Mouse (Mus musculus) limb, embryonic 15.5 days (tissue): ENCODE results near the gene Pycard. TPM values are rescaled to one million over a fixed set of nuclear protein-coding genes. Genes with fewer than 3 reads are reported as not detected.
A peak's percentile ranks its signal among the peaks of the same experiment; 100 is the strongest.
"Not testable (repeated sequence)": the region's sequence is repeated elsewhere in the genome, so short reads cannot be mapped to it uniquely, and the experiment has no call there.

Experiments
- ATAC-seq: fragments of 200-750 bp; cut with Nextera tagmentation; 2 replicates; pipeline ENCODE4 v1.8.0; 2017; ENCODE audit warnings: low read depth, moderate TSS enrichment; ENCODE audit not compliant: insufficient number of reproducible peaks, low FRiP score, low TSS enrichment
- H3K27ac ChIP-seq: fragments of 300-500 bp; sonication (generic); 2 replicates; pipeline ENCODE4 v1.5.1; 2015; ENCODE audit warnings: moderate library complexity, mild to moderate bottlenecking, inconsistent platforms
- H3K27me3 ChIP-seq: fragments of 300-500 bp; sonication (generic); 2 replicates; pipeline ENCODE4 v1.6.1; 2015; ENCODE audit warnings: inconsistent platforms
- H3K36me3 ChIP-seq: fragments of 300-500 bp; sonication (generic); 2 replicates; pipeline ENCODE4 v1.6.1; 2015; ENCODE audit warnings: inconsistent platforms
- H3K4me1 ChIP-seq: fragments of 300-500 bp; sonication (generic); 2 replicates; pipeline ENCODE4 v1.6.1; 2015; ENCODE audit warnings: inconsistent platforms
- H3K4me2 ChIP-seq: fragments of 300-500 bp; sonication (generic); 2 replicates; pipeline ENCODE4 v1.6.1; 2015; ENCODE audit warnings: mild to moderate bottlenecking, inconsistent platforms
- H3K4me3 ChIP-seq: fragments of 300-500 bp; sonication (generic); 2 replicates; pipeline ENCODE4 v1.5.1; 2015; ENCODE audit warnings: mild to moderate bottlenecking, inconsistent platforms
- H3K9ac ChIP-seq: fragments of 300-500 bp; sonication (generic); 2 replicates; pipeline ENCODE4 v1.6.1; 2015; ENCODE audit warnings: inconsistent platforms
- H3K9me3 ChIP-seq: fragments of 300-500 bp; sonication (generic); 2 replicates; pipeline ENCODE4 v1.6.1; 2016; ENCODE audit warnings: inconsistent platforms
- WGBS: fragments of 180-500 bp; shearing (Covaris S2); methylation state at CpG from one replicate; pipeline ENCODE4 v1.1.7; 2015; 5-methylcytosine and 5-hydroxymethylcytosine counted together
- polyA plus RNA-seq: library from polyadenylated mRNA; unstranded; fragments of >200 nt; fragmentation: Nextera tagmentation; extraction: Ambion mirVana; gene quantifications from 2 replicates; pipeline ENCODE4 v1.2.1, GENCODE M21; 2015

Gene Pycard
- polyA plus RNA-seq, 1 experiment from 2014 or later: 150 TPM

DNA sequence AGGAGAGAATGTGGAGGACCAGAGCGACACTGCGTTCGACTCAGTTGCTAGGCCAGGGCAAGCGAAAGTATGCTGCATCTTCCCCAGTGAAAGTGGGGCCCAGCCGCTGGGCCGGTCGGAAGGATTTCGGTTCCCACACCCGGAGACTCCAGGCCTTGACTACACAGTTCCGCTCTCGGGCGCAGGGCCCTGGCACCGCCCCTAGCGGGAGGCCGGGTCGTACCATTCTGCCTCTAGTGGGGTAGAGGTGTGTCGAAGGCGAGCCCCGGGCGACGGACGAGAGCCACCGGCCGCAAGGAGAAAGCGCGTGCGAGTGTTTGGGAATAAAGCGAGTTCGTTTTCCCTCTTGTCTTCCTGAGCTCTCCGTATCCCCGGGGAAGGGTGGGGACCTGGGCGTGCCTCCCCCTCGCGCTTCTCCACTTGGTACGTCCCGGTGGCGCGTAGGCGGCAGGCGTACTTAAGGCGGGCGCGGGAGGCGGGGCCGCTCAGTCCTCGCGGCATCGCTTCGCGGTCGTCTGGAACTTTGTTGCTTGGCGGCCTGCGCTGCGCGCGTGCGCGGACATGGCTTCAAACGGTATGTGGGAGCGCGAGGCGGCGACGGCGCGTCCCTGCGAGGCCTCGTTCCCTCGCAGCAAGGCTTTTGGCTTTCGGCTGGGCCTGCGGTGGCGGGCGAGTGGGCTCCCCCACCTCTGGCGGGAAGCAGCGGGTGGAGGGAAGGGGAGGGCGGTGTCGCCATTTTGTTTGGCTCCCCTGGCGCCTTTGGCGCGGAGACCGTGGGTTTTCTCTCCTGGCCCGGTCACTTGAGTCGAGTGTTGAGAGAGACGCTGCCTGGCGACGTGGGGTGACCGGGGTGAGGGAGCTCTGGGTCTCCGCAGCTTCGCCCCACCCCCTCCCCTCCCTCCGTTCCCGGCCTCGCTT is 26.4 kb downstream of the Pycard start, which contains the start of gene Fus:
Fus (plus strand) TSS at position 454 of the 918 bp plus-strand sequence.
- Histone ChIP-seq H3K9me3 (no peaks in the 10 kb centered on the region), H3K27ac (peak within 1 kb of the TSS; percentile 97), H3K4me3 (peak within 1 kb of the TSS; percentile 72), H3K9ac (peak within 1 kb of the TSS; percentile 86), H3K4me2 (peak within 1 kb of the TSS; percentile 62), H3K36me3 (peaks cover 22% of the 10 kb centered on the region), H3K27me3 (no peaks in the 10 kb centered on the region), H3K4me1 (peaks cover 7% of the 10 kb centered on the region; the same call in 1 of the 2 replicates)
- under 1% methylated on average over 88 of the region's 92 CpGs for WGBS
- peak; percentile 92 for ATAC-seq

DNA sequence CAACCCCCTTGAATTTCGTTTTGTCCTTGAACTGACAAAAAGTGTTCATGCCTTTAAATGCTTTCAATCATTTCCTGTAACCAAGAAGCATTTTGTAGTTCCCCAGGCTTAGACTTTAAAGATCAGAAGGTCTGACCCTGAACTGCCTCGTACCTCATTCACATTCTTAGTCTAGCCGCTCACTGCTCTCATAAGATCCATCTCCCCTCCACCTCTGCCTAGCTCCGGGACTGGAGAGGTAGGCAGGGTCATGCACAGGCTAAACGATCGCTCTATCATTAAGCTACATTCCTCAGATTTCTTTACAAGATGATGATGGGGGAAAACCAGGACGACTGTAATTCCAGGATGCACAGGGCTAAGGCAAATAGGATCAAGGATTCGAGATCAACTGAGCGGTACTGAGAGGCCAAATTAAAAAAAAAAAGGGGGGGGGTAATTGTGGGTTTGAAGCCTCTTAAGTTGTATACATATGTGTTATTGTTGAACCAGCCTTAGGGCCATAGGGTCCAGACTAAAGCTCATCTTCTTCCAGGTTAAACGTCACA is 27.2 kb downstream of the Pycard start:
- H3K9ac ChIP-seq: peak overlapping the region; percentile 86
- H3K36me3 ChIP-seq: peaks cover 14% of the 10 kb centered on the region
- 8% methylated on average over 10 of the region's 10 CpGs for WGBS
- peak overlapping the region; percentile 97 for H3K27ac ChIP-seq
- H3K4me3 ChIP-seq: peak overlapping the region; percentile 72
- no peaks in the 10 kb centered on the region for H3K27me3 ChIP-seq
- H3K4me1 ChIP-seq: peaks cover 7% of the 10 kb centered on the region; the same call in 1 of the 2 replicates
- no peaks in the 10 kb centered on the region for H3K9me3 ChIP-seq
- no peak for ATAC-seq
- peak overlapping the region; percentile 60 for H3K4me2 ChIP-seq

DNA sequence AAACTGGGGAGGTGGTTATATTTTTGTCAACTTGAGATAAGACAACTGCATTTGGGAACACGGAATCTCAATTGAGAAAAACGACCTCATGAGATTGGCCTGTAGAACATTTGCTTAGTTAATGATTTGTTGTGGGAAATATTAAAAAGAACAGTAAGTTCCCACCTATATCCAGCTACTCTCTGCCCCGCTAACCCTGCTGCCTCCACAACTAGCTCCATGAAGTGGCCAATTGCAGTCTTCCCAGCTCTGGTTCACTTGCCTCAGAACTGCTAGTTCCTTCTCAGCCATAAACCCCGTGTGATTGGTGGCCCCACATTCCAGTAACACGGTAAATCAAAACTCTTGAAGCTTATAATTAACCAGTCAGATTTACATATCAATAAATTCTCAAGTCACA is 34.3 kb downstream of the Pycard start:
- Histone ChIP-seq H3K27me3 (no peaks in the 10 kb centered on the region), H3K36me3 (no peaks in the 10 kb centered on the region), H3K4me1 (no peaks in the 10 kb centered on the region), H3K9ac (no peak overlapping the region), H3K4me3 (no peak overlapping the region), H3K9me3 (no peaks in the 10 kb centered on the region), H3K27ac (no peak overlapping the region), H3K4me2 (no peak overlapping the region)
- ATAC-seq: no peak
- 56% methylated on average over 5 of the region's 5 CpGs for WGBS

DNA sequence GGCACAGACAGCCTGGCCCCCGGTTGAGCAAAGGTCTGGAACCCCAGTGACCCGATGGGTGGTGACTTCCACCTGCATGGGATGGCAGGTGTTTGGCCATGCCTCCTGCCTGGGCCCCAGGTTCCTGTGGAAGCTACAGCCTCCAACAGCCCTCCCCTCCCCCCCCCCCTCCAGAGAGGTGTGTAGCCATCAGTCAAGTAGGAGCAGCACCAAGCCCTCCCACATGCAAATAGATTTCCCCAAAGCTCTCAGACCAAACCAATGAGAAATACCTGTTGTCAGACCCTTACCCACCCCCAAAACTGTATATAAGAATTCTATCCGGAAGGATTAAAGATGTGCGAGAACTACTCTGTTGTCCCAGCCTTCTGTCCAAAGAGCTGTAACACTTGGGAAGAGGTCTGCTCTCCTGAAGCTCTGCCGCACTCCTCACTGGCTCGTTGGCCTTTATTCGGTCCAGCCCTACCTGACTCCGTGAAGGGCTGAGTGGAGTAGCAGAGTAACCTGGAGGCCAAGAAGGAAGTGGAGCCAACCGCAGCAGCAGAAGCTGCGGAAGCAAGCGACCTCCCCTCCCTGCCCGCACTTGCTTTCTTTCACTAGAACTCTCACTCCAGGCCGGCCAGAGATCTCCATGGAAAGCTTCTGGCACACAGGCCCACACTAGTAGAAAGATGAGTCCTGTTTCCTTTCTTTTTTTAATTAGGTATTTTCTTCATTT is 40.6 kb downstream of the Pycard start:
- WGBS: 40% methylated on average over 13 of the region's 13 CpGs
- H3K4me2 ChIP-seq: no peak overlapping the region
- H3K4me1 ChIP-seq: no peaks in the 10 kb centered on the region
- no peaks in the 10 kb centered on the region for H3K9me3 ChIP-seq
- H3K27me3 ChIP-seq: no peaks in the 10 kb centered on the region
- H3K36me3 ChIP-seq: no peaks in the 10 kb centered on the region
- H3K9ac ChIP-seq: no peak overlapping the region
- H3K4me3 ChIP-seq: no peak overlapping the region
- no peak for ATAC-seq
- no peak overlapping the region for H3K27ac ChIP-seq

DNA sequence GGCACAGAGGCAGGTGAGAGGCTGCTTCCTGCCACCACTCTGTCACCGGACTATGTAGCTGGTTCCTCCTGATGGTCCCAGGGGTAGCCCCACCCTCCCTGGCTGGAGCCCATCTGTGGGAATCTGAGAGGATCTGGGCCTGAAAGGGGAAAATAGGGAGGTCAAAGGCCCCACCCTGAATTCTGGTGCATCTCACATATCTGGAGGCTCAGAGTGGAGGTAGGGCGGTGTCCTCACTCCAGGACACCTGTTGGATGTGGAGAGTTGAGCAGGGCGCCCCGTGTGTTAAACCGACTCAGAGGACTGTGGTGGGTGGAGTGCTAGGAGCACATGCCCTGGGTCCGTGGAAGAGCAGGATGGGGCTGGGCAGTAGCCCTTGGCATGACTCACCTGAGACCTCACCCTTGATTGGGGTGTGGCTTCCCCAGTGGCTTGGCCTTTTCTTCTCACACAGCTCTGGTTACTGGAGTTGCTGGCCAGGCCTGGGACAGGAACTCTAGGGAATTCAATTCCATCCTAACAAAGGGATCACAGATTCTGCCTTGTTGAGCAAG is 47.1 kb downstream of the Pycard start, which contains the start of gene Prss36:
Prss36 (minus strand) TSS at position 256 of the 554 bp plus-strand sequence.
- H3K9ac ChIP-seq: no peak within 1 kb of the TSS
- peaks cover 38% of the 10 kb centered on the region for H3K27me3 ChIP-seq
- no peaks in the 10 kb centered on the region for H3K36me3 ChIP-seq
- 0 out of 2 replicates have a peak, but pooled peaks have one; percentile 48 for ATAC-seq
- peaks cover 4% of the 10 kb centered on the region for H3K4me1 ChIP-seq
- H3K4me2 ChIP-seq: no peak within 1 kb of the TSS
- no peak within 1 kb of the TSS for H3K4me3 ChIP-seq
- no peaks in the 10 kb centered on the region for H3K9me3 ChIP-seq
- 73% methylated on average over 6 of the region's 6 CpGs for WGBS
- H3K27ac ChIP-seq: no peak within 1 kb of the TSS

DNA sequence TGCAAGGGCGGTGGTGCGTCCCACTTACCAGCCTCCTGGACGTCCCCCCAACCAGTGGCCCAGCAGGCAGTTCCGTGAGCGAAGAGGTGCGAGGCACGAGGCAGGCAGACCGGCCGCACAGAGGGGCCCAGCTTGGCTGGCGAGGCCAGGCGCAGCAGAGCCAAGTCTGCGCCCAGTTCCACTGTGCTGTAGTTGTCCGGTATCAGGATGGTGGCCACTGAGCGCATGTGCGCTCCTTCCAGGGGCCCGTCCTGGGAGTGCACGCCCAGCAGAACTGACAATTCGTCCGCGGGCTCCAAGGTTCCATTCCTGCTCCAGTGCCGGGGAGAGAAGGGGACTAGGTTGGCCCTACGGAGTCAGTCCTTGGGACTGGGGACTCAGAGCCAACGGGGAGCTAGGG is 49.1 kb downstream of the Pycard start:
- ATAC-seq: no peak
- WGBS: 8% methylated on average over 23 of the region's 23 CpGs
- H3K4me2 ChIP-seq: peak overlapping the region; percentile 20; the same call in 1 of the 2 replicates
- H3K27ac ChIP-seq: no peak overlapping the region
- H3K4me1 ChIP-seq: peaks cover 4% of the 10 kb centered on the region
- H3K36me3 ChIP-seq: no peaks in the 10 kb centered on the region
- H3K9ac ChIP-seq: no peak overlapping the region
- H3K27me3 ChIP-seq: peaks cover 38% of the 10 kb centered on the region
- no peaks in the 10 kb centered on the region for H3K9me3 ChIP-seq
- peak overlapping the region; percentile 20 for H3K4me3 ChIP-seq

DNA sequence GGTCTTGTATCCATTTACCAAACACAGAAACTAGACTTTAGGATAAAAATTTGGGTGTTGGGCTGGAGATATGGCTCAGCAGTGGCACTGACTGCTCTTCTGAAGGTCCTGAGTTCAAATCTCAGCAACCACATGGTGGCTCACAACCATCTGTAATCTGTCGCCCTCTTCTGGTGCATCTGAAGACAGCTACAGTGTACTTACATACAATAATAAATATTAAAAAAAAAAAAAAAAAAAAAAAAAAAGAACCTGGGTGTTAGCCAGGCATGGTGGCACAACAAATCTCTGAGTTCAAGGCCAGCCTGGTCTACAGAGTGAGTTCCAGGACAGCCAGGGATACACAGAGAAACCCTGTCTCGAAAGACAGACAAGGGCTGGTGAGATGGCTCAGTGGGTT is 51.6 kb downstream of the Pycard start:
- H3K4me1 ChIP-seq, H3K4me2 ChIP-seq, H3K9ac ChIP-seq, H3K27ac ChIP-seq, H3K36me3 ChIP-seq, H3K9me3 ChIP-seq, ATAC-seq, H3K4me3 ChIP-seq: not testable (repeated sequence)
- WGBS: 59% methylated on average over 2 of the region's 2 CpGs
- H3K27me3 ChIP-seq: peaks cover 38% of the 10 kb centered on the region

Other genes starting within 250 kb of the Pycard start
- gene Fbxl19, start 249.3 kb downstream of the Pycard start, polyA plus RNA-seq: 4.3 and 4.4 TPM in 2 replicates
- 23.6 and 26.5 TPM in 2 replicates for gene Orai3, start 224.1 kb downstream of the Pycard start, polyA plus RNA-seq
- gene Setd1a, start 217.2 kb downstream of the Pycard start, polyA plus RNA-seq: 18.6 and 21.7 TPM in 2 replicates
- not detected in 2 replicates for gene Gm49388, start 208.3 kb downstream of the Pycard start, polyA plus RNA-seq
- gene Hsd3b7, start 193.3 kb downstream of the Pycard start, polyA plus RNA-seq: 18.7 and 23.8 TPM in 2 replicates
- gene Stx4a, start 169.6 kb downstream of the Pycard start, polyA plus RNA-seq: 72.5 and 79.5 TPM in 2 replicates
- gene Stx1b, start 169.3 kb downstream of the Pycard start, polyA plus RNA-seq: 3.6 and 3.8 TPM in 2 replicates
- gene Zfp646, start 117.6 kb downstream of the Pycard start, polyA plus RNA-seq: 9.1 and 10.0 TPM in 2 replicates
- 16.4 TPM in 2 replicates for gene Zfp668, start 117.0 kb downstream of the Pycard start, polyA plus RNA-seq
- 2.2 and 2.4 TPM in 2 replicates for gene Prss53, start 102.9 kb downstream of the Pycard start, polyA plus RNA-seq
- not detected in 2 replicates for gene Gm21974, start 98.4 kb downstream of the Pycard start, polyA plus RNA-seq
- gene Vkorc1, start 98.2 kb downstream of the Pycard start, polyA plus RNA-seq: 269 and 272 TPM in 2 replicates
- 98.3 and 117 TPM in 2 replicates for gene Bckdk, start 89.8 kb downstream of the Pycard start, polyA plus RNA-seq
- gene Kat8, start 81.4 kb downstream of the Pycard start, polyA plus RNA-seq: 37.8 and 38.7 TPM in 2 replicates
- gene Prss8, start 63.8 kb downstream of the Pycard start, polyA plus RNA-seq: 11.5 and 14.2 TPM in 2 replicates
- gene Prss36, start 47.1 kb downstream of the Pycard start, polyA plus RNA-seq: 11.6 and 12.9 TPM in 2 replicates
- 339 and 390 TPM in 2 replicates for gene Fus, start 26.4 kb downstream of the Pycard start, polyA plus RNA-seq
- 3.1 and 8.4 TPM in 2 replicates for gene Trim72, start 10.1 kb upstream of the Pycard start, polyA plus RNA-seq
- 2.1 and 2.3 TPM in 2 replicates for gene Itgam, start 68.8 kb upstream of the Pycard start, polyA plus RNA-seq
- not detected in 2 replicates for gene Gm49368, start 68.8 kb upstream of the Pycard start, polyA plus RNA-seq
- 0.10 TPM in 2 replicates for gene Itgax, start 135.7 kb upstream of the Pycard start, polyA plus RNA-seq
- gene Itgad, start 160.5 kb upstream of the Pycard start, polyA plus RNA-seq: not detected in 2 replicates
- 39.0 and 132 TPM in 2 replicates for gene Cox6a2, start 212.5 kb upstream of the Pycard start, polyA plus RNA-seq
- 16.8 and 18.4 TPM in 2 replicates for gene Armc5, start 243.5 kb upstream of the Pycard start, polyA plus RNA-seq
- 7.4 and 9.1 TPM in 2 replicates for gene 9130023H24Rik, start 244.2 kb upstream of the Pycard start, polyA plus RNA-seq